Mouse (Mus musculus) small intestine, adult 2 months (tissue): ENCODE results near the gene Hspa12a.

Source experiments
- CTCF ChIP-seq: fragments of 200-500 bp; IDR thresholded peaks from 2 replicates; pipeline ENCODE4 v1.5.1; 2012; ENCODE audit warnings: low read depth, mild to moderate bottlenecking, control low read depth, inconsistent platforms, low read length, moderate library complexity, mixed read lengths; ENCODE audit not compliant: insufficient replicate concordance, insufficient read length; ENCODE audit errors: extremely low read depth
- POLR2A ChIP-seq: fragments of 200-500 bp; IDR thresholded peaks from 2 replicates; pipeline ENCODE4 v1.6.1; 2012; ENCODE audit warnings: low read depth, mild to moderate bottlenecking, control low read depth, inconsistent platforms, low read length, moderate library complexity

- TF ChIP-seq POLR2A (no peak), CTCF (no peak)
Observed at GRCm38 (mm10) chr19:58822454-58823200, 120.8 kb downstream of the Hspa12a start.
